Mouse (Mus musculus) kidney, postnatal 14 days (tissue): ENCODE data around the gene Cxcr6.
"Not testable (repeated sequence)": the region's sequence is repeated elsewhere in the genome, so short reads cannot be mapped to it uniquely, and the experiment has no call there.

Experiments
- DNase-seq: peaks from one replicate; pipeline ENCODE4 v3.0.0; 2022; ENCODE audit warnings: mixed read lengths

The Cxcr6 gene

DNA sequence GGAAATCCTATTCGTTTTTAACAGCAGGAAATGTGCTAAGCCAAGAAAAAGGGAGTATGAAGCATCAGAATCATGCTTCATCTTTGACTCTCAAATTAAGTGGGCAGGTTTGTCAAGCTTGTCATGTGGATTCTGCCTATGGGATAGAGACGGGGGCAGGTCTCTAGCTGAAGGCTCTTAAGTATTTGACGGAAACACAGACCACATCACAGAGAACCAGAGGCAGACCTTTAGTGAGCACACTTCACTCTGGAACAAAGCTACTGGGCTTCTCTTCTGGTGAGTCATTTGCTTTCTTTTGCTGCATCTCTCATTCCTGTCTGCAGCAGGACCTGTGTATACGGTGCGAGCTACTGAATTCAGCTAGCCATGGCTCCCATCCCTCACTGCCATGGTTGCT, at the start of gene Cxcr6:
TSS of gene Cxcr6 (plus strand) at position 209 of the 400 bp plus-strand sequence.
- no peak for DNase-seq

DNA sequence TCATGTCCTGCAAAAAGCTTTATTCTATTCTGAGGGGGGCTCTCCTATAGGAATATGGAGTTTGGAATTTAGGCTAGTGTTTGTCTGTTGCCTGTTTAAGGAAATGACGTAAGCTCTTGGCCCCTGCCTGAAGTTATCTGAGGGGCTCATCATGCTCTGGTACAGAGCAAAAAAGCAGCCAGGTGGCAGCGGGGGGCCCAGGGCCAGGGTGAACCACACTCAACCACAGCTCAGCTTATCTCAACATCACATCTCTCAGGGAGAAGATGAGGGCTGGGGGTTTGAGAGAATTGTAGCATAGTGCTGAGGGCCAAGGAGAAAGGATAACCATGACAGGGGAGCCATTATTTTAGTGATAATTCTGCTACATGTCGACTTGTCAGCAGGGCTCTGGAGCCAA, 49.5 kb upstream of the Cxcr6 start:
- DNase-seq: no peak

DNA sequence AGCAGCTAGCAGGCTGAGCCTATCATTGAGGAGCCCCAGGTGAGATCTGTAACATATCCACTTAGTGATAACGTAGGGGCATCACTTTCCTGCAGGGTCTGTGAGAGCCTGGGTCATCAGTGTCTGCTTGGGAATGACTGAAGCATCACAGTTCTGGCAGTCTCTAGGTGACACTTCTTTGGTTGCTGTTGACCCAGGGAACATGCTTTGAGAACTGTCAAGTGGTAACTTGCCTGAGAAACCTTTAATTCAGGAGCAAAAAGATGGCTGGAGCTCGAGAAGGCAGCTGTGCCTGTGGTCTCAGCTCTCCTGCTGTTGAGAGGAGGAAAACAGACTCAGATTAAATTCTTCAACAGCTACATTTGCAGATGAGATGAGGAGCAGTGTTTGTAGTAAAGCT, 48.9 kb upstream of the Cxcr6 start:
- no peak for DNase-seq

DNA sequence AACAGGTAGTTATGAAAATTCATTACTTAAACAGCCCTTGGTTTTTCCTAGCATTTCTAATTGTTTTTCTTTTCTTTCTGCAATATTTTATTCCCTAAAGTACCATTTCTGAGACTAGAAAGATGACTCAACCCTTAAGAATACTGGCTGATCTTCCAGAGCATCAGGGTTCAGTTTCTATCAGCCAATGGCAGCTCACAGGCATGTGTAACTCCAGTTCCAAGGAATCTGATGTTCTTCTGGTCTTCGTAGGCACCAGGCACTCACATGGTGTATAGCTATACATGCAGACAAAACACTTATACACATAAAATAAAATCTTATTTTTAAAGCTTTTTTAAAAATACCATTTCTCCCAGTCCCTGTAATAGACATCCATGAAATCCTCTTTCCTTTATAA, 48.1 kb upstream of the Cxcr6 start:
- DNase-seq: no peak

DNA sequence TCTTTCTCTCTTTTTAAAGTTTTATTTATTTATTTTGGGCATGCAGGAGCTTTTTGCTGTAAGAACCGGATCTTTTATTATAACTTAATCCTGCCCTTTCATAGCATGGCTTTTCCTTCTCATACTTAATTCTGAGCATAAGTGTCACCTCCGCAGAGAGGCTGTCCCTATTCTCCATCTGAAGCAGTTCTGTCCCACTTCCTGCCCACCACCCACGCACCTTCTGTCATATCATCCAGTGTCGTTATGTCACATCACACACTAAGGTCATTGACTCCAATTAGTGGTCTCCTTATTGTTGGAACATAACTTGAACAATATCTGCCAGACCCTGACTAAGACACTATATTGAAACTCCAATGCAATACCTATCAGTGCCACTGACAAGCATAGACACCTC, 47.6 kb upstream of the Cxcr6 start:
- DNase-seq: no peak

DNA sequence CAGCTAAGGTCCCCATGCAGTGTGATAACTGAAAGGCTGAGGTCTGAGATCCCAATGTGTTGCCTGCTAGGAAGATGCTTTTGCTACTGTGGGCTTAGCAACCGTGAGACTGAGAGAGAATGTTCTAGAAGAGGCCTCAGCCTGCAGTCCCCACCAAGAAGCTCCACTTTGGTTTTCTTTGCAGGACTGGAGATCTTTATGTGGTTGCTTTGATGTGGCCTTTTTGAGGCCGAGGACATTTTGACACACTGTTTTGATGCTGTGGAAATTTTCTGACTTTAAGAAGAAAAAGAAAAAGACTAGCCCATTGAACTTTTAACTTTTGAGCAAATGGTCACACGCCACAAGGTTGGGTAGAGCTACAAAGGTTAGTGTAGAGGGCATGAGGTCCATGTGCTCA, 45.5 kb upstream of the Cxcr6 start:
- DNase-seq: no peak

DNA sequence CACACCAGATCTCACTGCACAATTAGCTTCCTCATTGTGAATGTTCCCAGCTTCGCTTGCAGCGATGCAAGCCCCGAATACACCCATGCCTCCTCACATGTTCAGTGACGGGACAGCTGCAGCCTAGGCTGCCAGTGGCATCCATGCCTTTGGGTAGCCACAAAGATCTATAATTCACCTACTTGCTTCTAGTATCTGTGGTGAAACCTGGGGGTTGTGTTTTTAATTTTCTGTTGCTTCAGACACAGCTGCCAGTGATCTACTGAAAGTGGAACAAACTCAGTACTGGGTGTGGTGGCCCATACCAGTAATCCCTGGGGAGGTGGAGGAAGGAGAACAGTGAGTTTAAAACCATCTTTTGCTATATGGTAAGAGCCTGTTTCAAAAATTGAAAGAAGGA, 43.4 kb upstream of the Cxcr6 start:
- DNase-seq: no peak

DNA sequence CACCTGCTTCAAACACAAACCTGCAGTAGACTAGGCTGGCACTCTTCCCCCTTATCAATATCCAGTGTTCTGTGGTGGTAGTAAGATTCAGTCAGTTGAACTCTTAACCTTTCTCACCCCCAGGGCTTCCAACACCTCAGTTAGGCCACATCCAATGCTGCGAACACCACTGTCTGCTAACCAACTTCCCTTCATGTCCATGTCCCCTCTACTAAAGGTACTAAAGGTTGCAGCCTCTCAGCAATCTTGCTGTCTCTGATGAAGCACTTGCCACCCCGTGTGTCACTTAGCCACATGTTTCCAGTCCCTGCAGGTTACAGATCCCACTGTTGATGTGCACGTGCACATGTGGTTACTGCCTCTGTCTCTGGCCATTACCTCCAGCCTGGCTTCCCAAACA, 42.5 kb upstream of the Cxcr6 start:
- no peak for DNase-seq

DNA sequence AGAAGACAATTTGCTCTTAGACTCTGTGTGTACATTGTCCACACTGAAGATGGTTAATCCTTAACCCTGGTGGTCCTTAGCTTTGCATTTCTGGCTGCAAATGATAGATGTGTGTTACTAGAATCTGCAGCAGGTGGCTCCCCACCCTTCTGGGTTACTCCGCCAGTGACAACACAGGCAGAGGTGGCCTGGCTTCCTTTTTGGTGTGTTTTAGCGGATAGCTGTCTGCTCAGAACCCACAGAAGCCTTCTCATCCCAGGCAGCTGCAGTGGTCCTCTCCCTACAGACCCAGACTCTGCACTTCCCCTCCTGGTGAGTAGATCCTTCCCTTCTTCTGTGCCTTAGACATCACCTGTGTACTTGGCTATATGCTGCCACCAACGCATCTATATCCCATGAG, 39.3 kb upstream of the Cxcr6 start:
- DNase-seq: no peak

DNA sequence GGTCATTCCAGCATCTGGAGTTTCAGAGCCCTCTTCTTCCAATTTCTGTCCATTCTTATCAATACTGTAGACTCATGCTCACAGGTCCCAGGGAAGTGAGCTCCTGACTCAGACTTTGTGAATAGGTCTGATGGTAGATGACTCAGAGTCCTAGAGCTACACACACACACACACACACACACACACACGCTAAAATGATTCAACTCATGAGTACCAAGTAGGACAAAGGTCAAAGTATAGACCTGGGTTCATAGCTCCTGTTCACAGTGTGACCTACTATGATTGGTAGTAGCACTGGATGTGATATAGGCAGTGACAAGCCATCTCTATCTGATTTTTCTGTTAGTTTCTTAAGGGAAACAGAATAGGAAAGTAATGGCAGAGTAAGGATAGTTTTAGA, 37.8 kb upstream of the Cxcr6 start:
- DNase-seq: no peak

DNA sequence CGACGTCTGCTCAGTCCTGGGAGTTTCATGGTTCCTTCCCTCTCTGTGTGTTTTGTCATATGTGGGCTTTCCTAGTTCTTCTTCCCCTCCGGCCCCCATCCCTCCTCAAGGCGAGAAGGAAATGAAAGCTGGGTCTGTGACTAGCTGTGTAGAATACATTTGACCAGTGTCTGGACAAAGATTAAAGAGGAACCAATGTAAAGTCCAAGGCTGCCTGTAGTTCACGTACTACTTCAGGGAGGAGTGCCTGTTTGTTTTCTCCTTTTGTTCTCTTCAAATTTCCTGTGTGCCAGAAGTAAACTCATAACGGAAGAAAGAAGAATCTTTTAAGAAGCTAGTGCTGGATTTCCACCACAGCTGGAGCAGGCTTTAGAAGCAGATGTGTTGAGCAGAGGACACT, 36.7 kb upstream of the Cxcr6 start:
- DNase-seq: no peak

DNA sequence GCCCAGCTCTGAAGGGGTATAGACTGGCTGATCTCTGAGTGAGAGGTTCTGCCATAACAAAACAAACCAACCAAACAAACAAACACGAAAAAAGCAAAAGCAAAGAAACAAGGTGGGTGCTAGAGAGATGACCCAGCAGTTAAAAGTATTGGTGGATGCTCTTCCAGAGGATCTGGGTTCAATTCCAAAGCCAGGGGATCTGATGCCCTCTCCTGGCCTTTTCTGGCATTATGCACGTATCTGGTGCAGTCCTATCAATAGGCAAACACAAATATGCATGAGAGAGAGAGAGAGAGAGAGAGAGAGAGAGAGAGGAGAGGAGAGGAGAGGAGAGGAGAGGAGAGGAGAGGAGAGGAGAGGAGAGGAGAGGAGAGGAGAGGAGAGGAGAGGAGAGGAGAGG, 33.0 kb upstream of the Cxcr6 start:
- not testable (repeated sequence) for DNase-seq

DNA sequence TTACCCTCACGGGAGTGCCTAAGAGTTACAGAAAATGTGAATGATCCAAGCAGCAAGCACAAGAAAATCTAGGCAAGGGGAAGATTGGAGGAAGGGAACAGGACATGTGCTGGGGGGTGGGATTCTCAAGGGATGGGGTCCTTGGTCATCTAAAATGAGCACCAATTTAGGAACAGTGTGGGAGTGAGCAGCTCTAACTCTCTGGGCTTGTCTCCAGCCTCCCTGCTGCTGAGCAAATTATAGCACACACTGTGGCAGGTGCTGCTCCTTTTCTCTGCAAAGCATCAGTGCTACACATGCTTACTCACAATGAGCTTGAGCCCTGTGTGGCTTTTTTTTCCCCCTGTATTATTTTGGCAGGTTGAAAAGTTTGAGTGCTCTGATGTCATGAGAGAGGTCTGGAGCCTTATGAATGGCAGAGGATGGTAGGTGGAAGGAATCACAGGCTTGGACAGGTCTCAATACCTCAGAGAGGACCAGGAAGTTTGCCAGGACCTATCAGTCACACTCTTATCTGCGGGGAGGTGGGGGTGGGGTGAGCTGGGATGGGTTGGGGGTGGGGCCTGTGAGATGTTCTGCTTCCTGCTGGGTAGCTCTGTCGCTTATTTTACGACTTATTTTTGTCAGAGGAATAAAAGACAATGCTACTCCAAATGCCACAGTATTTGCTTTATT, 17.3 kb upstream of the Cxcr6 start:
- no peak for DNase-seq

DNA sequence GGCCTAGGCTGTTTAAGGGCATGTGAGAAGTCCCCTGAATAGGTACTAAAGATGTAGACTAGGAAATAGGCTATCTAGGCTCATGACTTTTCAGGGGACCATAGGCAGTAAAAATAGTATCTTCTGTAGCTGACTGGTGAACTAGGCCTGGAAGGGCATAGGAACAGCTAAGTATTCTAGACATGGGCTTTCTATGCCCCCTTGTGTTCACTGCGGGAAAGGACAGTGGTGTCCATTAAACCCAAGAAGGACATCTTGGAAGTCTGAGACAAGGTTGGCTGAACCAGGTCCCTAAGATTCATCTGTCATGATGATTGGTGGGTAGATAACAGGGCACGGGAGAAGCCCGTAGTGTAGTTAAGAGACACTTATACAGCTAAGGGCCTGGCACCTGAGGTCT, 10.1 kb upstream of the Cxcr6 start:
- peak; percentile 44 for DNase-seq

DNA sequence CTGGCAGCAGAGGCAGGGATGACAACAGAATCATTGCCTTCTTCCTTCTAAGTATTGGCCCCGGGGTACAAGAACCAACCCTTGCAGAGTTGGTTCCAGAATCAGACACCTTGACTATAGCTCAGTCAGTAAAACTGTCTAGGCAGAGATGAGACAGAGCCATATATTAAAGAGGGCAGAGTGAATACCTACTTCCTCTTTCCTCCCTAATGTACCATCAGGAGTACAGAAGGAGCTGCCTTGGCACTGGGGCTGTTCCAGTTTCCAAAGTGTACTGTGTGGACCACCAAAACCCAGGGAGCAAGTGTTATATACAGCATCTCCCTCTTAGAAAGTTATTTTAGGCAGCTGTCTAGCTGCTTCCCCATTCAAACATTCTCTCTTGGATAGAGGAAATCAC, 4.7 kb upstream of the Cxcr6 start:
- DNase-seq: no peak

DNA sequence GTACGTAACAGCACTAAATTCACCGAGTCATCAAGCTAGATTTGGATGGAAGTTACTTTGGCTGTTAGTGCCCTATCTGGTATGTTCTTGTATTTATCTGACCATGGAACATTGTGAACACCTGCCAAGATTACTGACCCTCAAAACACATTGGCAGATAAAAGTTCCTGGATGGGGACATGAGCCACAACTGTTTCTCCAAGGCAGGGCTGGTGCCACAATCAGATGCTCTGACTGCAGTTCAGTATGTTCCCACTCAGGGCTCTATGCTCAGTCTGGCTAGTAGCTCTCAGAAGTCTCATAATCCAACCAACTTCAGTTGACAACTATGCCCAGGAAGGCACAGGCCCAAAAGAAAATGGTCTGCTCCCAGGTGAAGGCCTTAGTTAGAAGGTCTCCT, 3.9 kb upstream of the Cxcr6 start:
- no peak for DNase-seq

DNA sequence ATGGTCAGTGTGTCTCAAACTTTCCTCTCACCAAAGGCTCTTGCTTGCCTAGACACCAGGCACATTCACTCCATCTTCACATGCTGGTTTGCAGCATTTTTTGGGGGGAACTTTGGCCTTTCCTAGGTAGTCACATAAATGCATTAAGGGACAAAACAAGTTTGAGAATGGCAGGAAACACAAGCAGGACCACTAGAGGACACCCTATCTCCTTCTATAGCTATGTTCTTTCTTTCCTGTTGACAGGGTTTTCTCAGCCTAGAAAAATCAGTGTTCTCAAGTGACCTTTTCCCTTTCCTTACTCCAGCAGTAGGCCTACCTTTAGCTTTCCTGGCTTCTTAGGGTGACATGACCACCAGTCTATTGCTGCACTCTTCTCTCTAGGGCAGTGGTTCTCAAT, 3.4 kb upstream of the Cxcr6 start:
- no peak for DNase-seq

DNA sequence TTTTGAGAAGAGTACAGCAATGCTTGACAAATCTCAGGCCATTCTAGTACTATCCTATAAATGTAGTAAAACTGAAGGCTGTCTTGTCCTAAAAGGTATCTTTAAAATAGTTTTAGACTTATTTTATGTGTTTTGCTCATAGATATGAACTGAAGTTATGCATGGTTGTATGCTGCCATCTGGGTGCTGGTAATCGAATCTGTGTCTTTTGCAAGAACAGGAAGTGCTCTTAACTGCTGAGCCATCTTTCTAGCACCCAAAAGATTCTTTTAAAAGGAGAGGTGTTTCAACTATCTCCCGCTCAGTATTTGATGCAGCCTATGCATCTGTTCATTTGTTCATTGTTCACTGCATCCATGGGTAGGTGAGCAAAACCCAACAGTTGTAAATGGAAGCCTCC, 1.0 kb upstream of the Cxcr6 start:
- no peak for DNase-seq

DNA sequence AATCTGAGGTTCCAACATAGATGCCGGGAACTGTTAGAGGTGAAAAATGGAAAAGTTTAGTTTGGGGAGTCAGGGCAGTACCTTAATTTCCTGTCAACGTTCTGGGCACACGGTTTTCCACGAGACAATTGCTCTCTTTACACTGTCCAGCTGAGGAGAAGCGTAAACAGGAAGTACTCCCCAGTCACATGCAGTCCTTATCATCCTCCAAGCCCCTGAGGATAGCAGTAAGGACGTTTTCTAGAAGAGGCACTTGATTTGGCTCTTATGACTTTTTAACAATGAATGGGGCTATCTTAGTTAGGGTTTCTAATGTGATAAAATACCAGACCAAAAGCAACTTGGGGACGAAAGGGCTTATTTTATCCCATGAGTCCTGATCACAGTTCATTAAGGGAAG, 2.3 kb downstream of the Cxcr6 start:
- no peak for DNase-seq

DNA sequence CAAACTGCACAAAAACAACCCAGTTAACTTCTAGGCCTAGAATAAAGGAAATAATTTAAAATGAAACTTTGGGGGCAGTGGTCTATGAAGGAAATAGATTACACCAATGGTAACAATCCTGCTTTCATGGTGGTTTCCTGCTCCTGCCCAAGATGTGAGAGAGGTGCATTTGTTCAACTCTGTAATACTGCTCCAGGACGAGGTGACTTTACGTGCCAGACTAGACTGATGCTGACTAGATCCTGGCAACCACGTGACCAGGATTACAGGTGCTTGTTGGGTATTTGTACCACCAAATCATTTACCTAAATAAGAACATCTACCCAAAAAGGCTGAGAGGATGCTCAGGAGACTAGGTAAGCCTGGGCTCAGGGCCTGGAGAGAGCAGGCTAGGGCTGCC, 5.6 kb downstream of the Cxcr6 start:
- no peak for DNase-seq

DNA sequence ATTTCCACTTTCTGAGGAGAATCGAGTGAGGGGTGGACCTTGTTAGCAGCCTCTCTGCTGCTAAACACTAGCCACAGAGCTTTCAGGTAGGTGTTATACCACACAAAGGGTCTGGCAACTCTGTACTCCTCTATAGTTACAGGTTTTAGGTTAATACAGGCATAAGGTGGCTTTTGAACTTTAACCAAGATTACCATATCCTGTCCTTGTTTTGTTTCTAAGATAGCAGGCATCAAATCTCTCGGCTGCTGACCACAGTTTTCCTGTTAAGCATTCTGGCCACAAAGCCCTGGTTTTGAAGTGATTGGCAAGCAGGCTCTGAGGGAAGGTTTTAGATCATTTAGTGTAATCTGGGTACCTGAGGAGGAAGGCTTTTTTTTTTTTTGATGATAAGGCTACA, 8.1 kb downstream of the Cxcr6 start:
- DNase-seq: no peak

DNA sequence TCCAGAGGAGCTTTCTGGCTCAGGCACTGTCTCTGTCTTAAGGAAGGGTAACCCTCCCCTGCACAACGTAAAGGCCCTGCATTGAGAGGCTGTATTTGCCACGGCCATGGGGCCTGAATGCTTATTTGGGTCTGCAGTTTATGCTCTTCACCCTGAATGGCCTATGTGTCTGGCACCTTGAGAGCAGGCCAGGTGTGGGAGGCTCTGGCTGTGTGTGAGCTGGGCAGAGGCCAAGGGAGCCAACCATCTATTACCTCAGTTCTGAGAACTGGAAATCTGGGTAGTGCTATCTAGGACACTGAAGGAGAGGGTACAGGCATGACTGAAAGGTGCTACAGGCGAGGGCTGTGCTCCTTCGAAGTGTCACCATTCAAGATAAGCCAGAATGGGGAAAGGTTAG, 8.5 kb downstream of the Cxcr6 start:
- no peak for DNase-seq

DNA sequence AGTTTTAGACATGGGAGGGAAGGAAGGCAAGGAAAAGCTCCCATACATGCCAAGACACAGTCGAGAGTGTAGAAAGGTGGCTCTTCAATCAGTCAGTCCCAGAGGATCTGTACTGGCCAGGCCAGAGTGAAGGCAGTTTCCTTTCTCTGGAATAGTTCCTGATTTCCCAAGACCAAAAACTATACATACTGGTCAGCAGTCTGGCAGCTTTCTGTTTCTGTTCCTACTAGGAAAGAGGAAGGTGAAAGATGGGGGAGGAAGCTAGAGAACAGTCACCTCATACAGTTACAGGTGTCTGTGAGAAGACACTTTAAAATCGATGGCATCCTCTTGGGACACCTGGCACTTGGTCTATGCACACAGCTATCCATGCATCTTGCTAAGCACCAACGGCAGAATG, 9.2 kb downstream of the Cxcr6 start:
- DNase-seq: no peak

DNA sequence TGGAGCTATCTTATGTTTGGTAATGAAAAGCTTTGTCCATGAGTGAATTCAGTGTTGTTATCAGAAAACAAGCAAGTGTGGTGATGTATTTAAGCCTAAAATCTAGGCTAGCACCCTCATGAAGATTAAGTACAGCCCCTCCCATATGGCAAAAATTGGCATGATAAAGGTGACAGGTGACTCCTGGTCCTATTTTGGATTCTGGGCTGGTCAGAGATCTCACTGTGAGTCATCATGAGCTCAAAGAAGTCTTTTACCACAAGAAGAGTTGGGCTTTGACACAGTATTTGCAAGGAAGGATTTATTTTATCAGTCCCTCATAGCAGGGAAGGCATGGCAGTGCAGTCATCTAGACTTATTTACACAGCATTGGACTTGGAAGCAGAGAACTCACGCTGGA, 9.7 kb downstream of the Cxcr6 start:
- DNase-seq: no peak

DNA sequence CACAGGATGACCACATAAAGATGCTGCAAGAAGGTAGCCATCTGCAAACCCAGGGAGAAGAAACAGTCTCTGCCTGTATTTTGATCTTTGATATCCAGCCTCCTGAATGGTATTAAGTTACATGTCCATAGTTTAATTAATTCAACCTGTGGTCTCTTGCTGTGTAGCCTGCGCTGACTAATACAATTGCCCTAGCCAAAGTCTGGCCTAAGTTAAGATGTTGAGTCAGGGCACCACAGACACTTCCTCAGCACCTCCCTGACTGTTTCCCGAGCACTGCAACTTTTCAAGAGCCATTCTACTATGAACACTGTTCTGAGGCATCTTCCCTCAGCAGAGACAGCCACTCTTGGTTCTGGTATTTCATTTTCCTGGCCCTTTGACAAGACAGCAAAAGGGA, 12.3 kb downstream of the Cxcr6 start:
- DNase-seq: no peak

DNA sequence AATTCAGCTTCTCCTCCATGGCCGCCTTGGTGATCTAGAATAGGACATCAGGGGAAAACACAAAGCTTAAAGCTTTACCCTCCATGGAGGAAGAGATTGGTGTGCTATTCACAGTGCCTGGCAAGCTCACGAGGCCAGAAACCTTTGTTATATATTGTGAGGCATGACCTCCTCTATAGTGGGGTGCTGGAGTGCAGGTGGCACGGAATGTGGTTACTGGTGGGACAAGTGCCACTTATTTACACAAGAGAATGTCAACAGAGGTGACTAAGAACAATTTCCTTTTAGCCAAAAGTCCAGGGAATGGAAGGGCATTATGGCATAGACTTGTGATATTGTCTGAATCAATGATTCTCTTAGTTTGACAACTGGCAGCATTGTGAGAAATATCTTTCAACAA, 20.4 kb downstream of the Cxcr6 start:
- no peak for DNase-seq
